Mouse (Mus musculus) c-Kit-positive CD71-negative TER-119-negative erythroid progenitor cells, embryonic 14.5 days (primary cell): ENCODE data around the gene Fis1.
"Not testable (repeated sequence)": the region's sequence is repeated elsewhere in the genome, so short reads cannot be mapped to it uniquely, and the experiment has no call there.

Source experiments
- DNase-seq: peaks from one replicate; pipeline ENCODE4 v3.0.0-alpha.2; 2013; ENCODE audit warnings: low read depth

Gene Fis1

GRCm38 (mm10) chr5:136940845-136941560, 12.1 kb upstream of the Fis1 start:
- no peak for DNase-seq

- no peak for DNase-seq
Measured at GRCm38 (mm10) chr5:136942781-136943180, 10.3 kb upstream of the Fis1 start.

GRCm38 (mm10) chr5:136943382-136943781, 9.7 kb upstream of the Fis1 start:
- DNase-seq, result no peak

GRCm38 (mm10) chr5:136945084-136945483, 8.0 kb upstream of the Fis1 start:
- no peak for DNase-seq

- DNase-seq, result no peak
Measured at GRCm38 (mm10) chr5:136947874-136948273, 5.2 kb upstream of the Fis1 start.

GRCm38 (mm10) chr5:136949551-136950336, 3.3 kb upstream of the Fis1 start:
- DNase-seq, result not testable (repeated sequence)

- DNase-seq, result no peak
Measured at GRCm38 (mm10) chr5:136950521-136950920, 2.6 kb upstream of the Fis1 start.

- DNase-seq, result no peak
Measured at GRCm38 (mm10) chr5:136952153-136952552, 922 bp upstream of the Fis1 start.

GRCm38 (mm10) chr5:136953440-136953951, 421 bp downstream of the Fis1 start:
- DNase-seq, result no peak

- DNase-seq, result no peak
Measured at GRCm38 (mm10) chr5:136955622-136956021, 2.5 kb downstream of the Fis1 start.

GRCm38 (mm10) chr5:136957250-136957649, 4.2 kb downstream of the Fis1 start:
- DNase-seq, result no peak

- no peak for DNase-seq
Measured at GRCm38 (mm10) chr5:136958991-136959605, 6.0 kb downstream of the Fis1 start.

- no peak for DNase-seq
Measured at GRCm38 (mm10) chr5:136960053-136960452, 7.0 kb downstream of the Fis1 start.

- no peak for DNase-seq
Measured at GRCm38 (mm10) chr5:136961334-136961982, 8.4 kb downstream of the Fis1 start.

- peak; percentile 64 for DNase-seq
Measured at GRCm38 (mm10) chr5:136961983-136962461, 8.9 kb downstream of the Fis1 start.

GRCm38 (mm10) chr5:136962501-136962900, 9.4 kb downstream of the Fis1 start:
- peak; percentile 78 for DNase-seq

GRCm38 (mm10) chr5:136962966-136963540, 10.0 kb downstream of the Fis1 start:
- no peak for DNase-seq

GRCm38 (mm10) chr5:136965210-136965609, 12.1 kb downstream of the Fis1 start:
- no peak for DNase-seq

GRCm38 (mm10) chr5:136965686-136966085, 12.6 kb downstream of the Fis1 start:
- no peak for DNase-seq

GRCm38 (mm10) chr5:136966331-136966730, 13.3 kb downstream of the Fis1 start, which contains the start of gene Cldn15:
Cldn15 (plus strand) TSS chr5:136966616.
- no peak for DNase-seq

GRCm38 (mm10) chr5:136966861-136967455, 13.9 kb downstream of the Fis1 start:
- no peak for DNase-seq
